Mouse (Mus musculus) common myeloid progenitor, adult 5-6 weeks (primary cell): ENCODE results near the gene Rgs12. TPM values are rescaled to one million over a fixed set of nuclear protein-coding genes. Genes with fewer than 3 reads are reported as not detected.

Source experiments
- ATAC-seq: replicated peaks from 2 replicates; pipeline ENCODE4 v1.8.0; 2016; ENCODE audit warnings: low read depth, mild to moderate bottlenecking, moderate TSS enrichment, inconsistent platforms; ENCODE audit not compliant: poor library complexity, severe bottlenecking
- total RNA-seq: library from RNA; stranded (forward); fragments of 200-1000, 187-1606 nt; gene quantifications from 2 replicates; pipeline ENCODE4 v1.2.3, GENCODE M21; 2017

Gene Rgs12
- total RNA-seq, 1 experiment from 2014 or later = 20.7 TPM

GRCm38 (mm10) chr5:35069841-35070240 lies 120.6 kb downstream of the Rgs12 start:
- ATAC-seq = no peak

GRCm38 (mm10) chr5:35070314-35070713 lies 121.1 kb downstream of the Rgs12 start:
- ATAC-seq = no peak

- ATAC-seq = no peak
Measured at GRCm38 (mm10) chr5:35070953-35071352, 121.7 kb downstream of the Rgs12 start.

GRCm38 (mm10) chr5:35071855-35072254 lies 122.6 kb downstream of the Rgs12 start:
- no peak for ATAC-seq

- ATAC-seq = no peak
Measured at GRCm38 (mm10) chr5:35073235-35073634, 124.0 kb downstream of the Rgs12 start.

GRCm38 (mm10) chr5:35073992-35074391 lies 124.7 kb downstream of the Rgs12 start:
- ATAC-seq = no peak

- no peak for ATAC-seq
Measured at GRCm38 (mm10) chr5:35076369-35076768, 127.1 kb downstream of the Rgs12 start.

GRCm38 (mm10) chr5:35079101-35079500 lies 129.9 kb downstream of the Rgs12 start:
- ATAC-seq = no peak

GRCm38 (mm10) chr5:35084913-35085312 lies 135.7 kb downstream of the Rgs12 start:
- no peak for ATAC-seq

GRCm38 (mm10) chr5:35088785-35089613 lies 139.8 kb downstream of the Rgs12 start:
- peak; percentile 77 for ATAC-seq

Other genes starting within 250 kb of the Rgs12 start
- 23.5 and 29.6 TPM in 2 replicates for gene Htt, start 187.7 kb upstream of the Rgs12 start, total RNA-seq
- gene Msantd1, start 41.4 kb upstream of the Rgs12 start, total RNA-seq = 1.0 and 2.7 TPM in 2 replicates
- 0.18 and 1.1 TPM in 2 replicates for gene Hgfac, start 92.1 kb downstream of the Rgs12 start, total RNA-seq
- gene Dok7, start 107.3 kb downstream of the Rgs12 start, total RNA-seq = not detected in 2 replicates
- gene Lrpap1, start 156.3 kb downstream of the Rgs12 start, total RNA-seq = 43.7 and 53.7 TPM in 2 replicates